Mouse (Mus musculus): ENCODE data around the gene Lexm. TPM values are rescaled to one million over a fixed set of nuclear protein-coding genes. Genes with fewer than 3 reads are reported as not detected.

The Lexm gene
- polyA plus RNA-seq, 1 experiment from 2014 or later = not detected

GRCm38 (mm10) chr4:106655681-106656080 is 38.6 kb upstream of the Lexm start:
- 76% methylated on average over 10 of the region's 10 CpGs for WGBS
- H3K9me3 ChIP-seq (ENCODE audit: control insufficient read depth) = no peaks in the 10 kb centered on the region
- H3K4me2 ChIP-seq (replicated peaks; ENCODE audit: low read depth) = no peak overlapping the region
- no peak overlapping the region for H3K4me3 ChIP-seq (ENCODE audit: low read depth, low read length)
- no peak for ATAC-seq
- no peak for TF ChIP-seq CTCF (IDR thresholded peaks at IDR 0.05; ENCODE audit: low read depth)
- no peak overlapping the region for H3K27ac ChIP-seq (ENCODE audit: low read depth, low read length)
- peaks cover 60% of the 10 kb centered on the region for H3K36me3 ChIP-seq (ENCODE audit: control insufficient read depth, insufficient read depth)
- no peak overlapping the region for H3K9ac ChIP-seq (ENCODE audit: low read depth, low read length)
- no peaks in the 10 kb centered on the region for H3K4me1 ChIP-seq (replicated peaks; ENCODE audit: control insufficient read depth, insufficient read depth, low read length)
- H3K27me3 ChIP-seq (replicated peaks; ENCODE audit: control insufficient read depth, insufficient read depth, low read length) = no peaks in the 10 kb centered on the region

- Histone ChIP-seq H3K27me3 (replicated peaks; ENCODE audit: control insufficient read depth, insufficient read depth, low read length) (no peaks in the 10 kb centered on the region), H3K27ac (ENCODE audit: low read depth, low read length) (no peak overlapping the region), H3K36me3 (ENCODE audit: control insufficient read depth, insufficient read depth) (peaks cover 36% of the 10 kb centered on the region), H3K9me3 (ENCODE audit: control insufficient read depth) (no peaks in the 10 kb centered on the region), H3K9ac (ENCODE audit: low read depth, low read length) (no peak overlapping the region), H3K4me3 (ENCODE audit: low read depth, low read length) (no peak overlapping the region), H3K4me1 (replicated peaks; ENCODE audit: control insufficient read depth, insufficient read depth, low read length) (no peaks in the 10 kb centered on the region), H3K4me2 (replicated peaks; ENCODE audit: low read depth) (no peak overlapping the region)
- no peak for ATAC-seq
- WGBS = 88% methylated on average over 15 of the region's 15 CpGs
- no peak for TF ChIP-seq CTCF (IDR thresholded peaks at IDR 0.05; ENCODE audit: low read depth)
Measured at GRCm38 (mm10) chr4:106653051-106653450, 36.0 kb upstream of the Lexm start.

- ATAC-seq = no peak
- H3K27me3 ChIP-seq (replicated peaks; ENCODE audit: control insufficient read depth, insufficient read depth, low read length) = no peaks in the 10 kb centered on the region
- TF ChIP-seq CTCF (IDR thresholded peaks at IDR 0.05; ENCODE audit: low read depth) = no peak
Measured at GRCm38 (mm10) chr4:106652546-106652945, 35.5 kb upstream of the Lexm start.

GRCm38 (mm10) chr4:106650833-106651527 is 33.9 kb upstream of the Lexm start, which contains the start of gene Pars2:
TSS of gene Pars2 (plus strand) at chr4:106651069.
- Histone ChIP-seq H3K9me3 (ENCODE audit: control insufficient read depth) (no peaks in the 10 kb centered on the region), H3K4me1 (replicated peaks; ENCODE audit: control insufficient read depth, insufficient read depth, low read length) (no peaks in the 10 kb centered on the region), H3K4me3 (ENCODE audit: low read depth, low read length) (peak within 1 kb of the TSS; percentile 68), H3K27me3 (replicated peaks; ENCODE audit: control insufficient read depth, insufficient read depth, low read length) (no peaks in the 10 kb centered on the region), H3K36me3 (ENCODE audit: control insufficient read depth, insufficient read depth) (peaks cover 23% of the 10 kb centered on the region), H3K4me2 (replicated peaks; ENCODE audit: low read depth) (peak within 1 kb of the TSS; percentile 87), H3K9ac (ENCODE audit: low read depth, low read length) (peak within 1 kb of the TSS; percentile 66), H3K27ac (ENCODE audit: low read depth, low read length) (no peak within 1 kb of the TSS)
- ATAC-seq = peak; percentile 97
- TF ChIP-seq CTCF (IDR thresholded peaks at IDR 0.05; ENCODE audit: low read depth) = no peak
- WGBS = 1% methylated on average over 40 of the region's 40 CpGs

More at GRCm38 (mm10) chr4:106652546-106652945, 35.5 kb upstream of the Lexm start:
- no peak overlapping the region for H3K9ac ChIP-seq (ENCODE audit: low read depth, low read length)
- no peaks in the 10 kb centered on the region for H3K4me1 ChIP-seq (replicated peaks; ENCODE audit: control insufficient read depth, insufficient read depth, low read length)
- no peak overlapping the region for H3K4me3 ChIP-seq (ENCODE audit: low read depth, low read length)
- H3K4me2 ChIP-seq (replicated peaks; ENCODE audit: low read depth) = no peak overlapping the region
- WGBS = 89% methylated on average over 3 of the region's 3 CpGs
- no peak overlapping the region for H3K27ac ChIP-seq (ENCODE audit: low read depth, low read length)
- H3K36me3 ChIP-seq (ENCODE audit: control insufficient read depth, insufficient read depth) = peaks cover 32% of the 10 kb centered on the region
- no peaks in the 10 kb centered on the region for H3K9me3 ChIP-seq (ENCODE audit: control insufficient read depth)

- Histone ChIP-seq H3K27ac (ENCODE audit: low read depth, low read length) (no peak overlapping the region), H3K9ac (ENCODE audit: low read depth, low read length) (no peak overlapping the region), H3K4me3 (ENCODE audit: low read depth, low read length) (no peak overlapping the region), H3K9me3 (ENCODE audit: control insufficient read depth) (no peaks in the 10 kb centered on the region), H3K36me3 (ENCODE audit: control insufficient read depth, insufficient read depth) (no peaks in the 10 kb centered on the region), H3K27me3 (replicated peaks; ENCODE audit: control insufficient read depth, insufficient read depth, low read length) (no peaks in the 10 kb centered on the region), H3K4me2 (replicated peaks; ENCODE audit: low read depth) (no peak overlapping the region), H3K4me1 (replicated peaks; ENCODE audit: control insufficient read depth, insufficient read depth, low read length) (no peaks in the 10 kb centered on the region)
- TF ChIP-seq CTCF (IDR thresholded peaks at IDR 0.05; ENCODE audit: low read depth) = no peak
- 89% methylated on average over 6 of the region's 6 CpGs for WGBS
- ATAC-seq = no peak
Measured at GRCm38 (mm10) chr4:106647137-106647536, 30.1 kb upstream of the Lexm start.

GRCm38 (mm10) chr4:106645797-106646196 is 28.8 kb upstream of the Lexm start:
- 80% methylated on average over 5 of the region's 5 CpGs for WGBS
- TF ChIP-seq CTCF (IDR thresholded peaks at IDR 0.05; ENCODE audit: low read depth) = no peak
- Histone ChIP-seq H3K4me2 (replicated peaks; ENCODE audit: low read depth) (no peak overlapping the region), H3K4me3 (ENCODE audit: low read depth, low read length) (no peak overlapping the region), H3K4me1 (replicated peaks; ENCODE audit: control insufficient read depth, insufficient read depth, low read length) (no peaks in the 10 kb centered on the region), H3K9me3 (ENCODE audit: control insufficient read depth) (no peaks in the 10 kb centered on the region), H3K27me3 (replicated peaks; ENCODE audit: control insufficient read depth, insufficient read depth, low read length) (no peaks in the 10 kb centered on the region), H3K27ac (ENCODE audit: low read depth, low read length) (no peak overlapping the region), H3K36me3 (ENCODE audit: control insufficient read depth, insufficient read depth) (peaks cover under 1% of the 10 kb centered on the region; the same call in 1 of the 2 replicates), H3K9ac (ENCODE audit: low read depth, low read length) (no peak overlapping the region)
- no peak for ATAC-seq

All from intestine, postnatal 0 days (tissue).